Mouse (Mus musculus) stomach, embryonic 15.5 days (tissue): ENCODE results near the gene Immp2l. TPM values are rescaled to one million over a fixed set of nuclear protein-coding genes. Genes with fewer than 3 reads are reported as not detected.

Source experiments
- ATAC-seq: fragments of 200-750 bp; cut with Nextera tagmentation; 2 replicates; pipeline ENCODE4 v1.8.0; 2017; ENCODE audit warnings: low read depth, moderate number of reproducible peaks, moderate TSS enrichment; ENCODE audit not compliant: insufficient read depth, low FRiP score
- H3K27ac ChIP-seq: fragments of 300-500 bp; sonication (generic); 2 replicates; pipeline ENCODE4 v1.5.1; 2015; ENCODE audit warnings: mild to moderate bottlenecking, inconsistent platforms
- H3K27me3 ChIP-seq: fragments of 300-500 bp; sonication (generic); replicated peaks from 2 replicates; pipeline ENCODE4 v1.6.1; 2015; ENCODE audit warnings: inconsistent platforms
- H3K36me3 ChIP-seq: fragments of 300-500 bp; sonication (generic); 2 replicates; pipeline ENCODE4 v1.6.1; 2015; ENCODE audit warnings: inconsistent platforms
- H3K4me1 ChIP-seq: fragments of 300-500 bp; sonication (generic); 2 replicates; pipeline ENCODE4 v1.6.1; 2015; ENCODE audit warnings: inconsistent platforms
- H3K4me2 ChIP-seq: fragments of 300-500 bp; sonication (generic); 2 replicates; pipeline ENCODE4 v1.6.1; 2015; ENCODE audit warnings: mild to moderate bottlenecking, inconsistent platforms
- H3K4me3 ChIP-seq: fragments of 300-500 bp; sonication (generic); replicated peaks from 2 replicates; pipeline ENCODE4 v1.5.1; 2015; ENCODE audit warnings: inconsistent platforms
- H3K9ac ChIP-seq: fragments of 300-500 bp; sonication (generic); 2 replicates; pipeline ENCODE4 v1.6.1; 2015; ENCODE audit warnings: inconsistent platforms
- H3K9me3 ChIP-seq: fragments of 300-500 bp; sonication (generic); 2 replicates; pipeline ENCODE4 v1.6.1; 2016; ENCODE audit warnings: inconsistent platforms
- WGBS: fragments of 180-500 bp; shearing (Covaris S2); methylation state at CpG from one replicate; pipeline ENCODE4 v1.1.7; 2015; 5-methylcytosine and 5-hydroxymethylcytosine counted together
- polyA plus RNA-seq: library from polyadenylated mRNA; unstranded; fragments of >200 nt; fragmentation: Nextera tagmentation; extraction: Ambion mirVana; gene quantifications from 2 replicates; pipeline ENCODE4 v1.2.1, GENCODE M21; 2015

Immp2l gene
- polyA plus RNA-seq, 1 experiment from 2014 or later: 15.6 TPM

GRCm38 (mm10) chr12:41680141-41680540 lies 656.3 kb downstream of the Immp2l start:
- no peak for ATAC-seq
- WGBS: 96% methylated on average over 1 of the region's 1 CpGs
- Histone ChIP-seq H3K4me2 (no peak overlapping the region), H3K9me3 (no peaks in the 10 kb centered on the region), H3K27me3 (no peaks in the 10 kb centered on the region), H3K36me3 (no peaks in the 10 kb centered on the region), H3K27ac (no peak overlapping the region), H3K9ac (no peak overlapping the region), H3K4me1 (no peaks in the 10 kb centered on the region), H3K4me3 (no peak overlapping the region)

GRCm38 (mm10) chr12:41682141-41682540 lies 658.3 kb downstream of the Immp2l start:
- ATAC-seq: no peak
- Histone ChIP-seq H3K36me3 (no peaks in the 10 kb centered on the region), H3K27me3 (no peaks in the 10 kb centered on the region), H3K4me3 (no peak overlapping the region), H3K4me1 (no peaks in the 10 kb centered on the region), H3K27ac (no peak overlapping the region), H3K9me3 (no peaks in the 10 kb centered on the region), H3K4me2 (no peak overlapping the region), H3K9ac (no peak overlapping the region)
- WGBS: 33% methylated on average over 1 of the region's 1 CpGs

DNA sequence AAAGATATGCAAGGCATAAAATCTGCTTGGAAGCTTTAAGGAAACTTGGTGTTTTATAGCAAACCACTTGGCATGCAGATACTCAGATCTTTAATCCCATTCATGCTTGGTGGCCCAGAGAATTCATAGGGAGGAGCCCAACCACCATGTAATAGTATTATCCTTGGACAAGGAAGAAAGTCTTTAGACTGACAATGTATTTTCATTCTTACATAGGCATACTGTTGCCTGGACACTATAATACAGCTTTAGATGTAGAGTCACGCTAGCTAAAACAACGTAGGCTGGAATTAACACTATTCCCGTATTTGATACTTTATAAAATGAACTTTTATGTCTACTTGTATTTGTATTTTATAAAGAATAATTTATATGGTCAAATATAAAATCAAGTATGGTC lies 665.9 kb downstream of the Immp2l start:
- ATAC-seq: no peak
- H3K9ac ChIP-seq: no peak overlapping the region
- H3K4me1 ChIP-seq: no peaks in the 10 kb centered on the region
- no peak overlapping the region for H3K4me2 ChIP-seq
- no peaks in the 10 kb centered on the region for H3K27me3 ChIP-seq
- no peak overlapping the region for H3K27ac ChIP-seq
- H3K4me3 ChIP-seq: no peak overlapping the region
- no peaks in the 10 kb centered on the region for H3K9me3 ChIP-seq
- WGBS: 88% methylated on average over 3 of the region's 3 CpGs
- no peaks in the 10 kb centered on the region for H3K36me3 ChIP-seq

GRCm38 (mm10) chr12:41710608-41711007 lies 686.7 kb downstream of the Immp2l start:
- Histone ChIP-seq H3K4me1 (no peaks in the 10 kb centered on the region), H3K9ac (no peak overlapping the region), H3K4me3 (no peak overlapping the region), H3K27me3 (no peaks in the 10 kb centered on the region), H3K4me2 (no peak overlapping the region), H3K36me3 (no peaks in the 10 kb centered on the region), H3K9me3 (no peaks in the 10 kb centered on the region), H3K27ac (no peak overlapping the region)
- no peak for ATAC-seq
- WGBS: 91% methylated on average over 2 of the region's 2 CpGs

GRCm38 (mm10) chr12:41716946-41717345 lies 693.1 kb downstream of the Immp2l start:
- no peaks in the 10 kb centered on the region for H3K4me1 ChIP-seq
- 53% methylated on average over 1 of the region's 1 CpGs for WGBS
- no peaks in the 10 kb centered on the region for H3K9me3 ChIP-seq
- no peak overlapping the region for H3K4me2 ChIP-seq
- H3K27me3 ChIP-seq: no peaks in the 10 kb centered on the region
- no peak overlapping the region for H3K9ac ChIP-seq
- H3K4me3 ChIP-seq: no peak overlapping the region
- ATAC-seq: no peak
- no peak overlapping the region for H3K27ac ChIP-seq
- H3K36me3 ChIP-seq: no peaks in the 10 kb centered on the region

- no peak overlapping the region for H3K27ac ChIP-seq
- H3K36me3 ChIP-seq: no peaks in the 10 kb centered on the region
- H3K9me3 ChIP-seq: no peaks in the 10 kb centered on the region
- WGBS: 70% methylated on average over 2 of the region's 2 CpGs
- H3K27me3 ChIP-seq: no peaks in the 10 kb centered on the region
- H3K4me2 ChIP-seq: no peak overlapping the region
- no peak for ATAC-seq
- no peak overlapping the region for H3K9ac ChIP-seq
- H3K4me1 ChIP-seq: no peaks in the 10 kb centered on the region
- H3K4me3 ChIP-seq: no peak overlapping the region
Observed at GRCm38 (mm10) chr12:41724585-41724984, 700.7 kb downstream of the Immp2l start.

DNA sequence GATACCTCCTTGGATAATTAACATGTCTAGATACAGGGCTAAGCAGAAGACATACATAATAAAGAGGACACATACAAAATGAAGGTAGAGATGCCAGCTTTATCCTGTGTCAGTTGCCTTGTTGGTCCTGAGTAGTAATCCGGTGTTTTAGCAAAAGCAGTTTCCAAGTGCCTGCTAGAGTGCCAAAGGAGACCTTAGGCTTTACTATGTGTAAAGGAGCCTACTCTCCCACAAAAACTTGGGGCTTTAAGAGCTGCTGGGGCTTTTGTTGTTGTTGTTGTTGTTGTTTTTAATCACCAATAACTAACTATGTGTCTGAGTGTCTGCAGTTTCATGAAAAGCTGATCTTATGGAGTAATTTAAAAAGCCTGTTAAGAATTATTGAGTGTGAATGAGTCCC lies 702.8 kb downstream of the Immp2l start:
- no peak for ATAC-seq
- no peaks in the 10 kb centered on the region for H3K36me3 ChIP-seq
- H3K9me3 ChIP-seq: no peaks in the 10 kb centered on the region
- no peak overlapping the region for H3K9ac ChIP-seq
- WGBS: 84% methylated on average over 1 of the region's 1 CpGs
- H3K27me3 ChIP-seq: no peaks in the 10 kb centered on the region
- H3K27ac ChIP-seq: no peak overlapping the region
- no peaks in the 10 kb centered on the region for H3K4me1 ChIP-seq
- H3K4me2 ChIP-seq: no peak overlapping the region
- H3K4me3 ChIP-seq: no peak overlapping the region

- WGBS: 49% methylated on average over 3 of the region's 3 CpGs
- no peak for ATAC-seq
- no peaks in the 10 kb centered on the region for H3K4me1 ChIP-seq
- H3K27ac ChIP-seq: no peak overlapping the region
- H3K4me2 ChIP-seq: no peak overlapping the region
- H3K9me3 ChIP-seq: no peaks in the 10 kb centered on the region
- H3K27me3 ChIP-seq: no peaks in the 10 kb centered on the region
- H3K4me3 ChIP-seq: no peak overlapping the region
- no peaks in the 10 kb centered on the region for H3K36me3 ChIP-seq
- H3K9ac ChIP-seq: no peak overlapping the region
Observed at GRCm38 (mm10) chr12:41727221-41727620, 703.3 kb downstream of the Immp2l start.

GRCm38 (mm10) chr12:41727764-41728338 lies 704.0 kb downstream of the Immp2l start:
- no peaks in the 10 kb centered on the region for H3K36me3 ChIP-seq
- no peak overlapping the region for H3K4me3 ChIP-seq
- WGBS: 97% methylated on average over 1 of the region's 1 CpGs
- ATAC-seq: no peak
- no peak overlapping the region for H3K9ac ChIP-seq
- H3K9me3 ChIP-seq: no peaks in the 10 kb centered on the region
- H3K4me2 ChIP-seq: no peak overlapping the region
- H3K27ac ChIP-seq: no peak overlapping the region
- no peaks in the 10 kb centered on the region for H3K4me1 ChIP-seq
- H3K27me3 ChIP-seq: no peaks in the 10 kb centered on the region

- ATAC-seq: no peak
- no peaks in the 10 kb centered on the region for H3K9me3 ChIP-seq
- H3K36me3 ChIP-seq: no peaks in the 10 kb centered on the region
- H3K27me3 ChIP-seq: no peaks in the 10 kb centered on the region
- H3K4me3 ChIP-seq: no peak overlapping the region
- H3K27ac ChIP-seq: no peak overlapping the region
- H3K4me2 ChIP-seq: no peak overlapping the region
- WGBS: 64% methylated on average over 1 of the region's 1 CpGs
- no peaks in the 10 kb centered on the region for H3K4me1 ChIP-seq
- no peak overlapping the region for H3K9ac ChIP-seq
Observed at GRCm38 (mm10) chr12:41728467-41728866, 704.6 kb downstream of the Immp2l start.

GRCm38 (mm10) chr12:41729780-41730179 lies 705.9 kb downstream of the Immp2l start:
- Histone ChIP-seq H3K27ac (no peak overlapping the region), H3K4me1 (no peaks in the 10 kb centered on the region), H3K4me2 (no peak overlapping the region), H3K9me3 (no peaks in the 10 kb centered on the region), H3K27me3 (no peaks in the 10 kb centered on the region), H3K36me3 (no peaks in the 10 kb centered on the region), H3K4me3 (no peak overlapping the region), H3K9ac (no peak overlapping the region)
- WGBS: 72% methylated on average over 1 of the region's 1 CpGs
- no peak for ATAC-seq

DNA sequence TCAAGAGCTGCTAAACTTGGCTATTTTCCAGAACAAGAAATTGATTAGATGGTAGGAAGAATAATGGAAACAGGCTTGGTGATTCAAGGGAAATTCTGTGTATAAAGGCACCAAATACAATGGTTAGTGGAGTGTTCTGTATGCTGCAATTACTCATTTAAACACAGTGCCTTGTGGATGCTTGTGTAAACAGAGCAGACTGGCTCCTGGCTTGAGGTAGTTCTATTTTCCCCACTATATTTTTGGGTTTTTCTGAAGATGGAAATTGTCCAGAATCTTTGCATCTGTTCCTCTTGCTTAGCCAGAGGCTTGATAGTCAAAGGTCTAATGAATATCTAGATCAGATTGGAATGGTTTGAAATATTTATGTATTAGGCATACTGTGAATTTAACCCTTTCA lies 709.3 kb downstream of the Immp2l start:
- Histone ChIP-seq H3K9ac (no peak overlapping the region), H3K4me3 (no peak overlapping the region), H3K27me3 (no peaks in the 10 kb centered on the region), H3K36me3 (no peaks in the 10 kb centered on the region), H3K4me1 (no peaks in the 10 kb centered on the region), H3K4me2 (no peak overlapping the region), H3K27ac (no peak overlapping the region), H3K9me3 (no peaks in the 10 kb centered on the region)
- ATAC-seq: no peak

- no peaks in the 10 kb centered on the region for H3K27me3 ChIP-seq
- no peak overlapping the region for H3K9ac ChIP-seq
- H3K9me3 ChIP-seq: no peaks in the 10 kb centered on the region
- ATAC-seq: no peak
- 78% methylated on average over 3 of the region's 3 CpGs for WGBS
- H3K4me2 ChIP-seq: no peak overlapping the region
- no peak overlapping the region for H3K27ac ChIP-seq
- H3K4me1 ChIP-seq: no peaks in the 10 kb centered on the region
- H3K36me3 ChIP-seq: no peaks in the 10 kb centered on the region
- no peak overlapping the region for H3K4me3 ChIP-seq
Observed at GRCm38 (mm10) chr12:41742887-41743286, 719.0 kb downstream of the Immp2l start.
